Mouse (Mus musculus) liver, embryonic 11.5 days (tissue): ENCODE data around the gene Supt20. TPM values are rescaled to one million over a fixed set of nuclear protein-coding genes. Genes with fewer than 3 reads are reported as not detected.

Source experiments
- ATAC-seq: fragments of 200-750 bp; cut with Nextera tagmentation; replicated peaks from 2 replicates; pipeline ENCODE4 v1.8.0; 2017; ENCODE audit warnings: moderate number of reproducible peaks, mild to moderate bottlenecking, moderate TSS enrichment, moderate library complexity; ENCODE audit not compliant: low FRiP score
- DNase-seq: peaks from one replicate; pipeline ENCODE4 v3.0.0-alpha.2; 2017; ENCODE audit warnings: low spot score
- H3K27ac ChIP-seq: fragments of 300-500 bp; sonication (generic); 2 replicates; pipeline ENCODE4 v1.5.1; 2014; ENCODE audit warnings: mild to moderate bottlenecking, low read depth, low read length, control low read depth
- H3K27me3 ChIP-seq: fragments of 300-500 bp; sonication (generic); replicated peaks from 2 replicates; pipeline ENCODE4 v1.6.1; 2014; ENCODE audit warnings: low read length, mixed read lengths; ENCODE audit not compliant: control insufficient read depth, insufficient read depth
- H3K36me3 ChIP-seq: fragments of 300-500 bp; sonication (generic); 2 replicates; pipeline ENCODE4 v1.6.1; 2014; ENCODE audit warnings: mild to moderate bottlenecking, low read length, moderate library complexity, mixed read lengths; ENCODE audit not compliant: control insufficient read depth, insufficient read depth
- H3K4me1 ChIP-seq: fragments of 300-500 bp; sonication (generic); replicated peaks from 2 replicates; pipeline ENCODE4 v1.6.1; 2014; ENCODE audit warnings: low read length, mixed read lengths; ENCODE audit not compliant: control insufficient read depth, insufficient read depth
- H3K4me2 ChIP-seq: fragments of 300-500 bp; sonication (generic); 2 replicates; pipeline ENCODE4 v1.6.1; 2014; ENCODE audit warnings: mild to moderate bottlenecking, control low read depth, moderate library complexity
- H3K4me3 ChIP-seq: fragments of 300-500 bp; sonication (generic); 2 replicates; pipeline ENCODE4 v1.5.1; 2014; ENCODE audit warnings: low read depth, low read length, control low read depth
- H3K9ac ChIP-seq: fragments of 300-500 bp; sonication (generic); 2 replicates; pipeline ENCODE4 v1.6.1; 2014; ENCODE audit warnings: low read depth, low read length, control low read depth
- H3K9me3 ChIP-seq: fragments of 300-500 bp; sonication (generic); 2 replicates; pipeline ENCODE4 v1.6.1; 2016; ENCODE audit warnings: low read length, inconsistent platforms, mixed read lengths; ENCODE audit not compliant: control insufficient read depth
- WGBS: fragments of 180-500 bp; shearing (Covaris S2); extraction: QIAGEN DNeasy Blood & Tissue Kit; methylation state at CpG from one replicate; pipeline ENCODE4 v1.1.7; 2014; 5-methylcytosine and 5-hydroxymethylcytosine counted together
- polyA plus RNA-seq: library from polyadenylated mRNA; unstranded; fragments of >200 nt; fragmentation: Nextera tagmentation; extraction: Ambion mirVana; gene quantifications from 2 replicates; pipeline ENCODE4 v1.2.1, GENCODE M21; 2014

Gene Supt20
- polyA plus RNA-seq, 1 experiment from 2014 or later, result 84.6 TPM

- H3K4me3 ChIP-seq, result no peak overlapping the region
- no peaks in the 10 kb centered on the region for H3K9me3 ChIP-seq
- WGBS, result 39% methylated on average over 5 of the region's 5 CpGs
- H3K4me1 ChIP-seq, result no peaks in the 10 kb centered on the region
- no peaks in the 10 kb centered on the region for H3K36me3 ChIP-seq
- H3K9ac ChIP-seq, result no peak overlapping the region
- H3K4me2 ChIP-seq, result no peak overlapping the region
- DNase-seq (no peak), ATAC-seq (no peak)
- H3K27me3 ChIP-seq, result no peaks in the 10 kb centered on the region
- no peak overlapping the region for H3K27ac ChIP-seq
Measured at GRCm38 (mm10) chr3:54662411-54662810, 30.2 kb upstream of the Supt20 start.

GRCm38 (mm10) chr3:54668141-54668540, 24.5 kb upstream of the Supt20 start:
- Histone ChIP-seq H3K27ac (no peak overlapping the region), H3K36me3 (no peaks in the 10 kb centered on the region), H3K4me3 (no peak overlapping the region), H3K4me2 (no peak overlapping the region), H3K4me1 (no peaks in the 10 kb centered on the region), H3K9ac (no peak overlapping the region), H3K9me3 (no peaks in the 10 kb centered on the region), H3K27me3 (no peaks in the 10 kb centered on the region)
- no peak for DNase-seq
- WGBS, result 74% methylated on average over 3 of the region's 3 CpGs
- ATAC-seq, result no peak

DNA sequence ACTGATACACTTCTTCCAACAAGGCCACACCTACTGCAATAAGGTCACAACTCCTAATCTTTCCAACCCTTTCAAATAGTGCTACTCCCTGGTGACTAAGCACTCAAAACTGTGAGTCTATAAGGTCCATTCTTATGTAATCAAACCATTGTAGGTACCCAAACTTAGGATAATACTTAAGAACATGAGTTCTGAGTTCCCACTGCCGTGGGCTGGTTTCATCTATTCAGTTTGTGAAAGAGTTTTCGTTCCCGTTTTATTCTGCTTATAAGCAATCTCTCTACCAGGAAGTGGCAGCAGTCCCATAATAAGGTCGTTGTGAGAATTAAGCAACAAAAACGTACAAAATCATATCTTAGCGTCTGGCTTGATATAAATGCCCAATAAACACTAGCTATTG, 23.9 kb upstream of the Supt20 start:
- ATAC-seq, result no peak
- Histone ChIP-seq H3K4me2 (no peak overlapping the region), H3K27me3 (no peaks in the 10 kb centered on the region), H3K4me3 (no peak overlapping the region), H3K27ac (no peak overlapping the region), H3K9ac (no peak overlapping the region), H3K9me3 (no peaks in the 10 kb centered on the region), H3K36me3 (no peaks in the 10 kb centered on the region), H3K4me1 (no peaks in the 10 kb centered on the region)
- DNase-seq, result no peak
- 76% methylated on average over 6 of the region's 6 CpGs for WGBS

- ATAC-seq, result no peak
- H3K9me3 ChIP-seq, result no peaks in the 10 kb centered on the region
- no peak overlapping the region for H3K27ac ChIP-seq
- H3K27me3 ChIP-seq, result no peaks in the 10 kb centered on the region
- no peaks in the 10 kb centered on the region for H3K4me1 ChIP-seq
- WGBS, result 74% methylated on average over 6 of the region's 6 CpGs
- no peak overlapping the region for H3K4me3 ChIP-seq
- no peak overlapping the region for H3K4me2 ChIP-seq
- H3K36me3 ChIP-seq, result no peaks in the 10 kb centered on the region
- no peak for DNase-seq
- H3K9ac ChIP-seq, result no peak overlapping the region
Measured at GRCm38 (mm10) chr3:54669559-54669958, 23.0 kb upstream of the Supt20 start.

GRCm38 (mm10) chr3:54672111-54672510, 20.5 kb upstream of the Supt20 start:
- Histone ChIP-seq H3K4me3 (no peak overlapping the region), H3K27me3 (no peaks in the 10 kb centered on the region), H3K36me3 (no peaks in the 10 kb centered on the region), H3K9ac (no peak overlapping the region), H3K4me1 (no peaks in the 10 kb centered on the region), H3K9me3 (no peaks in the 10 kb centered on the region), H3K4me2 (no peak overlapping the region), H3K27ac (no peak overlapping the region)
- WGBS, result 74% methylated on average over 3 of the region's 3 CpGs
- ATAC-seq, result no peak
- no peak for DNase-seq

GRCm38 (mm10) chr3:54672557-54673529, 19.8 kb upstream of the Supt20 start:
- DNase-seq (no peak), ATAC-seq (no peak)
- Histone ChIP-seq H3K4me2 (no peak overlapping the region), H3K4me3 (no peak overlapping the region), H3K4me1 (no peaks in the 10 kb centered on the region), H3K27me3 (no peaks in the 10 kb centered on the region), H3K36me3 (no peaks in the 10 kb centered on the region), H3K27ac (no peak overlapping the region), H3K9me3 (no peaks in the 10 kb centered on the region), H3K9ac (no peak overlapping the region)
- 71% methylated on average over 13 of the region's 13 CpGs for WGBS

DNA sequence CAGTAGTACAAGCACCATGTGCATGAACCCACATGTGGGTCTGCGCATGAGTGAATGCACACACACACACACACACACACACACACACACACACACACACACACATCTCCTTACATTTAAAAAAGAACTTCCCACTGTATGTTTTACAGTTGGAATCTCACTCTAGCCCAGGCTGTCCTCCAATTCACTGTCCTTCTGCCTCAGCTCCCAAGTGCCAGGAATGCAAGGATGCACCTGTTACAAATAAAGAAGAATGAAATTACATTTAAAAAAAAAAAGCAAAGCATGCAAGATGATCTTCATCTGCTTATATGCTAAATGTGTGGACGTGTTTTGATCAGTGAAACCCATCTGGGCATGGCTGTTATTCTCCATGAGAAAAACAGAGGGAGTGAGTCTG, 15.8 kb upstream of the Supt20 start:
- H3K27me3 ChIP-seq, result no peaks in the 10 kb centered on the region
- ATAC-seq, result no peak
- WGBS, result 74% methylated on average over 2 of the region's 2 CpGs
- no peak overlapping the region for H3K4me3 ChIP-seq
- DNase-seq, result no peak
- H3K4me2 ChIP-seq, result no peak overlapping the region
- no peak overlapping the region for H3K27ac ChIP-seq
- no peaks in the 10 kb centered on the region for H3K9me3 ChIP-seq
- no peak overlapping the region for H3K9ac ChIP-seq
- no peaks in the 10 kb centered on the region for H3K36me3 ChIP-seq
- no peaks in the 10 kb centered on the region for H3K4me1 ChIP-seq

DNA sequence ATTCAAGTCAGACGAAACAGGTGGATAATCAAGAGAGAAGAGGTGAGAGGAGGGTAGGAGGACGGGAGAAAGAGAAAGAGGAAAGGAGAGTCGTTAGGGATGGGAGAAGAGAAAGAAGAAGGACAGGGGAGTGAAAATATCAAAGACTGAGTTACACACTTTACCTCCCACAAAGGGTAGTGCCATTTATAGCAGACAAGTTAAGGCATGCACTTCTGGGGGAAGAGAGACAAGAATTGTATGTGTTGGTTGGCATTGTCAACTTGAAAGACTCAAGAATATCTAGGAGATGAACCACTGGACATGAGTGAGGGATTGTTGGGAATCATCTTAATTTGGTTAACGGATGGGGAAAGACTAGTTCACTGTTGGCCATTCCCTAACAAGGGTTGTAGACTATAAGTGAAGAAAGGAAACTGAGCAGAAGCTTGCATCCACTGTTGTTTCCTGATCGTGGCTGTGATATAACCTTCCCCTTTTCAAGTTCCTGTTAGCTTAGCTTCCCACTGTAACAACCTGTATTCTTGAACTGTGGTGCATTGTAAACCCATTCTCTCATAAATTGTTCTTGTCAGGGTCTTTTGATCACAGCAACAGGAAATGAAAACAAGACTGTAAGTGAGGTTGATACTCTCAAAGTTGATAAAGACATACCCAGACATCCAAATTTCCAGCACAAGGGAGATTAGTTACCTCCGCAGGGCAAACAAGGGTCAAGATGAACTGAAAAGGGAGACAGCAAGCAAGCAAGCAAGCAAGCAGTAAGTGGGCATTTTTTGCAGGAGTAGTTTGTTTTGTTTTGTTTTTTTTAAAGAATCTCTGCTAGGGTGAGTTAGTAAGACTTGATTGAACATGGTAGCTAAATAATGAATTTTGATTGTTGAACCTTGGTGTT, 11.1 kb upstream of the Supt20 start:
- WGBS, result 45% methylated on average over 6 of the region's 6 CpGs
- no peak for ATAC-seq
- DNase-seq, result no peak
- H3K9ac ChIP-seq, result no peak overlapping the region
- H3K4me2 ChIP-seq, result no peak overlapping the region
- no peaks in the 10 kb centered on the region for H3K9me3 ChIP-seq
- no peaks in the 10 kb centered on the region for H3K36me3 ChIP-seq
- H3K4me1 ChIP-seq, result no peaks in the 10 kb centered on the region
- no peak overlapping the region for H3K4me3 ChIP-seq
- H3K27me3 ChIP-seq, result no peaks in the 10 kb centered on the region
- no peak overlapping the region for H3K27ac ChIP-seq
